Mouse (Mus musculus) megakaryocyte-erythroid progenitor cell, adult 5-6 weeks (primary cell): ENCODE results near the gene Adam21. TPM values are rescaled to one million over a fixed set of nuclear protein-coding genes. Genes with fewer than 3 reads are reported as not detected.
"Not testable (repeated sequence)": the region's sequence is repeated elsewhere in the genome, so short reads cannot be mapped to it uniquely, and the experiment has no call there.

Source experiments
- ATAC-seq: replicated peaks from 2 replicates; pipeline ENCODE4 v1.8.0; 2016; ENCODE audit warnings: mild to moderate bottlenecking, inconsistent platforms; ENCODE audit not compliant: severe bottlenecking, poor library complexity, low FRiP score, low TSS enrichment
- total RNA-seq, 2 experiments: library from RNA; stranded (forward) in 1 of 2; stranded (reverse) in 1 of 2; fragments of 200-1000, 215-1000 nt in 1 of 2; fragments of >200 nt in 1 of 2; fragmentation: Nextera tagmentation in 1 of 2; gene quantifications; 2 replicates each; pipeline ENCODE4 v1.2.3; 2014 to 2017

The Adam21 gene
- not detected in 2 replicates for total RNA-seq (2014; fragmentation: Nextera tagmentation)
- not detected in 2 replicates for total RNA-seq (2017)

DNA sequence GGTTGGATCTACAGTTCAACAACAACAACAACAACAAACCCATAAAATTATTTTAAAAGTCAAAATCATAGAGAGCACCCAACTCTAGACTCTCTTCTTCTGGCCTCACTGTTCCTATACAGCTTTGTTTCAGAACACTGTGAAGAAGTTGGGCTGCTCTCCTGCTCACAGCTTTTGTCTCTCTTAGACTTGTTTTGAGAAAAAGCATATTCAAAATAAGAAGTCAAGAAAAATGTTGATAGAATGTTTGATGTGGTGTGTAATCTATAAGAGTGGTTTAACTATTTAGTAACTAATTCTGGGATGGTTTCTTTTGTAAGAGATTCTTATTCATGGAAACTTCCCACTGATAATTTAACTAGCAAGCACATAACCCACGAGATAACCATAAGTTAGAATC, at the start of gene Adam21:
Adam21 (minus strand) TSS at position 101 of the 400 bp plus-strand sequence.
- ATAC-seq = no peak

DNA sequence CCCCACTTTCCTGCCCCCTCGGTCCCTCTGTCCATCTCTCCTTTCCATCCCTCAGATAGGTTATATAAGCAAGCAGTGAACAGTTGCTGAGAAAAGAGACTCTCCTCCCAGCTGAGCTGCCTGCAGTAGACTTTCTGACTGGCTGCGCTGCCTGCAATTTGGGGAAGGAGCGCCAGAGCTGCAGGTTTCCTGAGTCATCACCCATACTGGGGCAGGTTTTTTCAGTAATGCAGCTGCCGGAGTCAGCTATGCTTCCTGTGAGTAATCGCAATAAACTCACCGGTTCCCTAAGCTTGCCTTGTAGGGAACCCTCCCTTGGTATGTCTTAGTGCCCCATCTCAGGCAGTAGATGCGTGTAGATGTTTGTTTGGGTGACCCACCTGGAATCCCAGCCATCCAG, 48.7 kb upstream of the Adam21 start:
- ATAC-seq = no peak

- no peak for ATAC-seq
Observed at GRCm38 (mm10) chr12:81615807-81616206, 47.5 kb upstream of the Adam21 start.

DNA sequence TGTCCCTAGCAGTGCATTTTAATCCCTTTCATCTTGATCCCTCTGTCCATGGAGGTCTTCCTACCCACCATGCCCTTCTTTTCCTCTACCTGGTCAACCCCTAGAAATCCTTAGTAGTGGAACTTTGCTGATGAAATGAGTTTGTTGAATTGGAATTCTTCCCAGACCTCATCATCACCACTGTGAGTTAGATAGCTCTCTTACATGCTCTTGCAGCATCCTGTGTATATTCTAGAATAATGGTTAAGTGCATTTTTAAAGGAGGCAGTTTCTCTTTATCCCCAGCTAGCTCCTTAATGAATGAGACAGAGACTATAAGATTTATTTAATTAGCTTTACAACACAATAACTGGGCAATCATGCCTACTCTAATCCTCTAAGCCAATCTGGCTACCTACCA, 41.2 kb upstream of the Adam21 start:
- no peak for ATAC-seq

- ATAC-seq = no peak
Observed at GRCm38 (mm10) chr12:81604995-81605784, 36.9 kb upstream of the Adam21 start.

GRCm38 (mm10) chr12:81596547-81597262, 28.4 kb upstream of the Adam21 start:
- ATAC-seq = peak; percentile 68

DNA sequence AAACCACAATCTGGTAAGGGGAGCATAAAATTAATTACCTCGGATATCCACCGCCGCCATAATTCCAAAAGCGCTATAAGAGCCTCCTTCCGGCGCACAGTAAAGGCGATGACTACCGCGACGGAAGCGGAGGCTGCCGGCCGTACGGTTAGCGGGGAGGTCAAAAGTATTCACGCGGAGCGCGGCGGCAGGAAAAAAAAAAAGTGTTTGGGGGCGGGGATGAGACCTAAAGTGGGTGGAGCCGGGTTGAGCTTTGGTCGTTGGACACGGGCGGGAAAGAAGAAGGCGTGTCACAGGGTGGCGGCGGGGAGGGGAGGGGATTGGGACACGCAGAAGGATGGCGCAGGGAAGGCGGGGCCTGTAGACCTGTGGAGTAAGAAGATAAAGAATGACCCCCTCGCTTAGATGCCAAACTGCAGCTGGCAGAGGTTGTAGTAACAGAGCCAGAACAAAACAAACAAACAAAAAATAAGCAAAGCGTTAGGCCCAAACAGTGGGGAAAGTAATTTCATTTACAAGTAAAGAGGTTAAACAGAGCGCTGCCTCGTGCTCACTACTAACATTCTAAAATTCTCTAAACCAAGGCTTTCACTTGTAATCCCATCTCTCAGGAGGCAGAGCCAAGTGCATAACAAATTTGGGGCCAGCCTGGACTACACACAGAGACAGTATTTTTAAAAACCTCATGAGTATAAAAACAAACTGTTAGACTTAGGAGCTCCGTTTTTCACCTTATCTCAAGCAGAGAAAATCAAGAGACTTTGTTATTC, 26.8 kb upstream of the Adam21 start, which contains the start of gene Med6:
Med6 (minus strand) TSS at position 107 of the 770 bp plus-strand sequence.
- ATAC-seq = peak; percentile 99

GRCm38 (mm10) chr12:81567931-81568330, 343 bp downstream of the Adam21 start:
- peak; percentile 68; the same call in 1 of the 2 replicates for ATAC-seq

DNA sequence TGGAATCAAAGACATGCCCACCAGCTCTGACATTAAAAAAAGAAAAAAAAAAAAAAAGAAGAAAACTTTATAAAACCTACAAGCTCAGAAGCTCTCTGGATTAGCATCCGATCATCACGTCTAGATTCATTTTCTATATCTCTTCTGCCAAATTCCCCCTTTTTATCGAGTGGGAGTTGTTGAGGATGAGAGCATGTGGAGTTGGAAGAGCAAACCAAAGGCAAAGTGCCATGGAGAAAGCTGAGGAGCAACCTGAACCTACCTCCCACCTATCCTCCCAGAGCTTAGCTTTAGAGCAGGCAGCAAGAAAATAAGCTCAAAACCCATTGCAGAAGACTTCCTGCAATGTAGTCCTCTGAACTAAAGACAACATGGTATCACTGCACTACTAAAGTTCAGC, 4.1 kb downstream of the Adam21 start:
- no peak for ATAC-seq

- no peak for ATAC-seq
Observed at GRCm38 (mm10) chr12:81549286-81549685, 19.0 kb downstream of the Adam21 start.

- ATAC-seq = no peak
Observed at GRCm38 (mm10) chr12:81547163-81547562, 21.1 kb downstream of the Adam21 start.

DNA sequence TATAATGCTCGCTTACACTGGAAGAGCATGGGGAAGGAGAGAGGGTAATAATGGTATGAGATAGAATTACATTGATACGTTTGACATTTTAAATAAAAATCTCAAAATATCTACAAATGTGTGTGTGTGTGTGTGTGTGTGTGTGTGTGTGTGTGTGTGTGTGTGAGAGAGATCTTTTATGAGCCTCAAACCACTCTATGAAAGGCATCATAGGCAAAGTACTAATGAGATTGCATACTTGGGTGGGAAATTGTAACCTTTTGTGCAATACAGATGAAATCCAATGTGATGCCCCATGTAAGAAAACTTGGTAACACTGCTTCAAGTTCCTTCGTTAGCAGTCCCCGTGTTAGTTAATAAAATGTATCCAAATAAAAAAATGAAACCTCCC, 35.2 kb downstream of the Adam21 start:
- ATAC-seq = no peak

GRCm38 (mm10) chr12:81532316-81533028, 35.8 kb downstream of the Adam21 start, which contains the start of the genes Gm20498 and Synj2bp:
TSS of gene Gm20498 (minus strand) at chr12:81532905.
TSS of gene Synj2bp (minus strand) at chr12:81532911.
- ATAC-seq = peak; percentile 97

DNA sequence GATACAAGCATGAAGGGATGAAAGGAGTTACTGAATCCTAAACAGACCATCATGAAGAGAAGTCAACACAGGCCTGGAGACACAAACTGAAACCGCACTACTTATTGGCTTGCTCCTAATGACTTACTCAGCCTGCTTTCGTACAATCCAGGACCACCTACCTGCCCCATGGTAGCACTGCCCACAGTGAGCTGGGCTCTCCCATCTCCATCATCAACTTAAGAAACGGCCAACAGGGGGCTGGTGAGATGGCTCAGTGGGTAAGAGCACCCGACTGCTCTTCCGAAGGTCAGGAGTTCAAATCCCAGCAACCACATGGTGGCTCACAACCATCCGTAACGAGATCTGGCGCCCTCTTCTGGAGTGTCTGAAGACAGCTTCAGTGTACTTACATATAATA, 37.7 kb downstream of the Adam21 start:
- not testable (repeated sequence) for ATAC-seq

Other genes with a start within 250 kb of the Adam21 start
- not detected in 2 replicates for gene Slc8a3, start 235.3 kb downstream of the Adam21 start, total RNA-seq (2014; fragmentation: Nextera tagmentation)
- 0.34 TPM in 1 of 2 replicates, not detected in the other for gene Slc8a3, start 235.3 kb downstream of the Adam21 start, total RNA-seq (2017)
- gene Gm4787, start 189.0 kb downstream of the Adam21 start, total RNA-seq (2014; fragmentation: Nextera tagmentation) = 1.5 and 6.8 TPM in 2 replicates
- gene Gm4787, start 189.0 kb downstream of the Adam21 start, total RNA-seq (2017) = 0.23 TPM in 1 of 2 replicates, not detected in the other
- gene Adam4, start 146.5 kb downstream of the Adam21 start, total RNA-seq (2014; fragmentation: Nextera tagmentation) = 4.3 and 6.9 TPM in 2 replicates
- gene Adam4, start 146.5 kb downstream of the Adam21 start, total RNA-seq (2017) = not detected in 2 replicates
- gene Cox16, start 83.3 kb downstream of the Adam21 start, total RNA-seq (2014; fragmentation: Nextera tagmentation) = 77.5 and 115 TPM in 2 replicates
- 70.2 and 120 TPM in 2 replicates for gene Cox16, start 83.3 kb downstream of the Adam21 start, total RNA-seq (2017)
- 9.7 and 18.7 TPM in 2 replicates for gene Gm20498, start 35.6 kb downstream of the Adam21 start, total RNA-seq (2014; fragmentation: Nextera tagmentation)
- gene Gm20498, start 35.6 kb downstream of the Adam21 start, total RNA-seq (2017) = 57.2 and 72.9 TPM in 2 replicates
- gene Synj2bp, start 35.6 kb downstream of the Adam21 start, total RNA-seq (2014; fragmentation: Nextera tagmentation) = 18.4 and 34.7 TPM in 2 replicates
- 43.6 and 48.1 TPM in 2 replicates for gene Synj2bp, start 35.6 kb downstream of the Adam21 start, total RNA-seq (2017)
- gene Med6, start 26.5 kb upstream of the Adam21 start, total RNA-seq (2014; fragmentation: Nextera tagmentation) = 37.6 and 44.1 TPM in 2 replicates
- gene Med6, start 26.5 kb upstream of the Adam21 start, total RNA-seq (2017) = 80.8 and 91.1 TPM in 2 replicates
- gene Ttc9, start 62.8 kb upstream of the Adam21 start, total RNA-seq (2014; fragmentation: Nextera tagmentation) = not detected in 2 replicates
- gene Ttc9, start 62.8 kb upstream of the Adam21 start, total RNA-seq (2017) = not detected in 2 replicates
- gene Map3k9, start 212.7 kb upstream of the Adam21 start, total RNA-seq (2014; fragmentation: Nextera tagmentation) = 0.67 TPM in 1 of 2 replicates, not detected in the other
- 0.19 TPM in 1 of 2 replicates, not detected in the other for gene Map3k9, start 212.7 kb upstream of the Adam21 start, total RNA-seq (2017)